Mouse (Mus musculus) intestine, embryonic 15.5 days (tissue): ENCODE data around the gene Pla2g15. TPM values are rescaled to one million over a fixed set of nuclear protein-coding genes. Genes with fewer than 3 reads are reported as not detected.

ENCODE experiments used
- ATAC-seq: fragments of 200-750 bp; cut with Nextera tagmentation; 2 replicates; pipeline ENCODE4 v1.8.0; 2017; ENCODE audit warnings: moderate TSS enrichment, moderate library complexity
- H3K27ac ChIP-seq: fragments of 300-500 bp; sonication (generic); 2 replicates; pipeline ENCODE4 v1.5.1; 2015; ENCODE audit warnings: mild to moderate bottlenecking, inconsistent platforms
- H3K27me3 ChIP-seq: fragments of 300-500 bp; sonication (generic); replicated peaks from 2 replicates; pipeline ENCODE4 v1.6.1; 2015; ENCODE audit warnings: inconsistent platforms
- H3K36me3 ChIP-seq: fragments of 300-500 bp; sonication (generic); 2 replicates; pipeline ENCODE4 v1.6.1; 2015; ENCODE audit warnings: inconsistent platforms
- H3K4me1 ChIP-seq: fragments of 300-500 bp; sonication (generic); replicated peaks from 2 replicates; pipeline ENCODE4 v1.6.1; 2015; ENCODE audit warnings: inconsistent platforms
- H3K4me2 ChIP-seq: fragments of 300-500 bp; sonication (generic); replicated peaks from 2 replicates; pipeline ENCODE4 v1.6.1; 2015; ENCODE audit warnings: mild to moderate bottlenecking, inconsistent platforms
- H3K4me3 ChIP-seq: fragments of 300-500 bp; sonication (generic); replicated peaks from 2 replicates; pipeline ENCODE4 v1.5.1; 2015; ENCODE audit warnings: inconsistent platforms
- H3K9ac ChIP-seq: fragments of 300-500 bp; sonication (generic); 2 replicates; pipeline ENCODE4 v1.6.1; 2015; ENCODE audit warnings: inconsistent platforms
- H3K9me3 ChIP-seq: fragments of 300-500 bp; sonication (generic); 2 replicates; pipeline ENCODE4 v1.6.1; 2016; ENCODE audit warnings: inconsistent platforms
- WGBS: fragments of 180-500 bp; shearing (Covaris S2); methylation state at CpG from one replicate; pipeline ENCODE4 v1.1.7; 2015; 5-methylcytosine and 5-hydroxymethylcytosine counted together
- polyA plus RNA-seq: library from polyadenylated mRNA; unstranded; fragments of >200 nt; fragmentation: Nextera tagmentation; extraction: Ambion mirVana; gene quantifications from 2 replicates; pipeline ENCODE4 v1.2.1, GENCODE M21; 2015

Gene Pla2g15
- polyA plus RNA-seq, 1 experiment from 2014 or later: 10.2 TPM

GRCm38 (mm10) chr8:106151041-106151440 is 842 bp downstream of the Pla2g15 start:
- H3K36me3 ChIP-seq: no peaks in the 10 kb centered on the region
- no peak for ATAC-seq
- no peaks in the 10 kb centered on the region for H3K9me3 ChIP-seq
- H3K9ac ChIP-seq: no peak overlapping the region
- H3K4me3 ChIP-seq: peak overlapping the region; percentile 64
- no peaks in the 10 kb centered on the region for H3K27me3 ChIP-seq
- 71% methylated on average over 9 of the region's 9 CpGs for WGBS
- H3K27ac ChIP-seq: no peak overlapping the region
- peaks cover 6% of the 10 kb centered on the region; the same call in 1 of the 2 replicates for H3K4me1 ChIP-seq
- peak overlapping the region; percentile 72 for H3K4me2 ChIP-seq

DNA sequence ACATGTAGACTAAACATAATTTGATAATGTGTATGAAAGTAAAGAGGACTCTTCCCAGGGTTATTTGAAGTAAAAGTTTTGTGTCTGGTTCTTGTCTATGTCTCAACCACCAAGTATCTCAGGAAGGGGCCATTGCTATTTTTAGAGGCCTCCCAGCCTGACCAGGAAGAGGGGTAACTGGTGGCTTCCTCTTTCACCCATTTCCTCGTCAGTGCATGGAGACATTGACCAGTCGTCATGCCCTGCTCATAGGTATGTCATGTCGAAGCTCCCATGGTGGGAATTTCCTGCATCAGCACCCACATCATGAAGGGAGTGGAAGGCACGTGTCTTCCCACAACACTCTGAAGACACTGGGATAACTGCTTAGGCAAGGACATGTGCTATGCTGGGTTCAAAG is 2.7 kb downstream of the Pla2g15 start:
- Histone ChIP-seq H3K4me2 (no peak overlapping the region), H3K27me3 (no peaks in the 10 kb centered on the region), H3K4me3 (no peak overlapping the region), H3K36me3 (no peaks in the 10 kb centered on the region), H3K9me3 (no peaks in the 10 kb centered on the region), H3K27ac (no peak overlapping the region), H3K4me1 (peaks cover 6% of the 10 kb centered on the region; the same call in 1 of the 2 replicates), H3K9ac (no peak overlapping the region)
- 64% methylated on average over 4 of the region's 4 CpGs for WGBS
- ATAC-seq: no peak

GRCm38 (mm10) chr8:106157419-106157818 is 7.2 kb downstream of the Pla2g15 start:
- 65% methylated on average over 1 of the region's 1 CpGs for WGBS

DNA sequence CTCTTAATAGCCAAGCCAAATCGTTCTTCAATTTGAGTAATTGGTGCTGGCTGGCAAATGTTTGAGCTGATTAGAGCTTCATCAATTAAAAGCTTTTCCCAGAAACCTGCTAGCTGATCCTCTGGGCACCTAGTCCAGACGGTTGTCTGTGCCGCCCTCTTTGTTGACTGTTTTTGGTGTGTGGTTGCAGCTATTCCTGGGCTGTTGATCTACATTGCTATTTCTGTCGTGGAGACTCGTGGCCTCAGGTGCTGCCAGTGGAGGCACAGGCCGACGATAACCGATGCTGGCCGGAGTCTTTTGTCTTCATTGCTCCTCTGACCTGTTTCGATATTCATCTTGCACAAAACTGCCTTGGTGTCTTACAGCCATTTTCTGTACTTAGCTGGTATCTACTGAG is 8.2 kb downstream of the Pla2g15 start:
- Histone ChIP-seq H3K4me1 (no peaks in the 10 kb centered on the region), H3K36me3 (peaks cover 8% of the 10 kb centered on the region), H3K27ac (no peak overlapping the region), H3K4me3 (no peak overlapping the region), H3K9ac (no peak overlapping the region), H3K9me3 (no peaks in the 10 kb centered on the region), H3K27me3 (no peaks in the 10 kb centered on the region), H3K4me2 (no peak overlapping the region)
- WGBS: 93% methylated on average over 10 of the region's 10 CpGs
- no peak for ATAC-seq

More at GRCm38 (mm10) chr8:106157419-106157818, 7.2 kb downstream of the Pla2g15 start:
- ATAC-seq: no peak
- no peaks in the 10 kb centered on the region for H3K9me3 ChIP-seq
- H3K36me3 ChIP-seq: peaks cover 3% of the 10 kb centered on the region
- no peak overlapping the region for H3K27ac ChIP-seq
- H3K27me3 ChIP-seq: no peaks in the 10 kb centered on the region
- H3K4me3 ChIP-seq: no peak overlapping the region
- no peak overlapping the region for H3K4me2 ChIP-seq
- no peaks in the 10 kb centered on the region for H3K4me1 ChIP-seq
- H3K9ac ChIP-seq: no peak overlapping the region

DNA sequence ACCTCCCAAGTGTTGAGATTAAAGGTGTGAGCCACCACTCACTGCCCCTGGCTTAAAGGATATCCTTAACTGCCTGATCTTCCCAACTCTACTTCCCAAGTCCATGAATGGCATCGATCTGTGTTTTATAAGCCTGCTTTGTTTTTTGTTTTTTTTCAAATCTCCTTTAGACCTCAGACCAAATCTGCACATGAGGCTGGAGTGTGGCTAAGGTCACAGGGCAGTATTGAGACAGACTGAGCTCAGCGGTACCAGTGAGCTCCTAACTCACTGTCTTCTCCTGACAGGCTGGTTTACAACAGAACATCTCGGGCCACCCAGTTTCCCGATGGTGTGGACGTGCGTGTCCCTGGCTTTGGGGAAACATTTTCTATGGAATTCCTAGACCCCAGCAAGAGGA is 9.7 kb downstream of the Pla2g15 start:
- Histone ChIP-seq H3K36me3 (peaks cover 9% of the 10 kb centered on the region), H3K4me2 (no peak overlapping the region), H3K27ac (no peak overlapping the region), H3K4me3 (no peak overlapping the region), H3K27me3 (no peaks in the 10 kb centered on the region), H3K4me1 (no peaks in the 10 kb centered on the region), H3K9me3 (no peaks in the 10 kb centered on the region), H3K9ac (no peak overlapping the region)
- ATAC-seq: no peak
- 87% methylated on average over 6 of the region's 6 CpGs for WGBS

- WGBS: 90% methylated on average over 9 of the region's 9 CpGs
Measured at GRCm38 (mm10) chr8:106163251-106163650, 13.1 kb downstream of the Pla2g15 start.

GRCm38 (mm10) chr8:106165460-106165859 is 15.3 kb downstream of the Pla2g15 start:
- Histone ChIP-seq H3K27me3 (no peaks in the 10 kb centered on the region), H3K27ac (no peak overlapping the region), H3K4me2 (no peak overlapping the region), H3K36me3 (peaks cover 9% of the 10 kb centered on the region), H3K9me3 (no peaks in the 10 kb centered on the region), H3K4me1 (0 out of 2 replicates have a peak, but pooled peaks cover 4% of the 10 kb centered on the region), H3K4me3 (no peak overlapping the region), H3K9ac (no peak overlapping the region)
- 42% methylated on average over 4 of the region's 4 CpGs for WGBS
- ATAC-seq: no peak

More at GRCm38 (mm10) chr8:106163251-106163650, 13.1 kb downstream of the Pla2g15 start:
- H3K27ac ChIP-seq: no peak overlapping the region
- H3K9me3 ChIP-seq: no peaks in the 10 kb centered on the region
- H3K4me1 ChIP-seq: 0 out of 2 replicates have a peak, but pooled peaks cover 1% of the 10 kb centered on the region
- H3K27me3 ChIP-seq: no peaks in the 10 kb centered on the region
- ATAC-seq: no peak
- no peak overlapping the region for H3K4me3 ChIP-seq
- H3K9ac ChIP-seq: no peak overlapping the region
- peaks cover 9% of the 10 kb centered on the region for H3K36me3 ChIP-seq
- H3K4me2 ChIP-seq: no peak overlapping the region

DNA sequence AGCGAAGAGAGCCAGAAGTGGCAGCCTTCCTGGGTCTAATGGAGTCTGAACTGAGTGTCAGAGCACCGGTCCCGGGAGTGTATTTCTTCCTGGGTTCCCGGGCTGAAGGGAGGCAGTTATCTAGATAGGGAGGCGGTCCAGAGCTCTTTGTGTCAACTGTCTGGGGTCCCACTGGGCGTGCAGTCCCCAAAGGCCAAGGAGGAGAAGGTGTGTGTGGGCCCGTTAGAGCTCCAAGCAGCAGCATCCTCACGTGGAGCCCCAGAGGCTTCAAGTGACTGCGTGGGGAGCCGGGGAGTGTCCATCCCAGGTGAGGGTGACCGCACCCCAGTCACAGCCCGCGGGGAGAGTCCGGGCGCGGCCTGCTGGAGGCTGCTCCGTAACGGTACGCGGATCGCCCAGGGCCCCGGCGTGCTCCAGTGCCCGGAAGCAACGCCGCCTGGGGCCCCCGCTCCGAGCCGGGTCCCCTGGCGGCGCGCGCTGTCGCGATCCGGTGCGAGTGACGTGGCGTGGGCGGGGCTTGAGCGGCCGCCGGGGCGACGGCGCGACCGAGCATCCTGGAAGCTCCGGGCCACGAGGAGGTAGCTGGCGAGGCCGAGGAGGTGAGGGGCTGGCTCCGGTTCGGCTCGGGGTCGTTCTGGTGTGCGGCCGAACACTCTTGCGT is 18.3 kb downstream of the Pla2g15 start, which contains the start of gene Slc7a6:
Gene Slc7a6, plus strand, starts transcription at position 502 of the 661 bp plus-strand sequence.
- under 1% methylated on average over 52 of the region's 59 CpGs for WGBS
- H3K27ac ChIP-seq: peak within 1 kb of the TSS; percentile 86
- no peaks in the 10 kb centered on the region for H3K9me3 ChIP-seq
- H3K4me3 ChIP-seq: peak within 1 kb of the TSS; percentile 89
- H3K4me2 ChIP-seq: peak within 1 kb of the TSS; percentile 94
- no peaks in the 10 kb centered on the region for H3K36me3 ChIP-seq
- H3K4me1 ChIP-seq: 0 out of 2 replicates have a peak, but pooled peaks cover 4% of the 10 kb centered on the region
- peak within 1 kb of the TSS; percentile 83 for H3K9ac ChIP-seq
- H3K27me3 ChIP-seq: no peaks in the 10 kb centered on the region
- peak; percentile 93 for ATAC-seq

GRCm38 (mm10) chr8:106169017-106169933 is 19.1 kb downstream of the Pla2g15 start:
- no peaks in the 10 kb centered on the region for H3K9me3 ChIP-seq
- peak; percentile 68 for ATAC-seq
- H3K36me3 ChIP-seq: no peaks in the 10 kb centered on the region
- peak overlapping the region; percentile 89 for H3K4me3 ChIP-seq
- H3K9ac ChIP-seq: peak overlapping the region; percentile 83
- 0 out of 2 replicates have a peak, but pooled peaks cover 4% of the 10 kb centered on the region for H3K4me1 ChIP-seq
- H3K4me2 ChIP-seq: peak overlapping the region; percentile 94
- 1% methylated on average over 52 of the region's 54 CpGs for WGBS
- H3K27me3 ChIP-seq: no peaks in the 10 kb centered on the region
- peak overlapping the region; percentile 86 for H3K27ac ChIP-seq

DNA sequence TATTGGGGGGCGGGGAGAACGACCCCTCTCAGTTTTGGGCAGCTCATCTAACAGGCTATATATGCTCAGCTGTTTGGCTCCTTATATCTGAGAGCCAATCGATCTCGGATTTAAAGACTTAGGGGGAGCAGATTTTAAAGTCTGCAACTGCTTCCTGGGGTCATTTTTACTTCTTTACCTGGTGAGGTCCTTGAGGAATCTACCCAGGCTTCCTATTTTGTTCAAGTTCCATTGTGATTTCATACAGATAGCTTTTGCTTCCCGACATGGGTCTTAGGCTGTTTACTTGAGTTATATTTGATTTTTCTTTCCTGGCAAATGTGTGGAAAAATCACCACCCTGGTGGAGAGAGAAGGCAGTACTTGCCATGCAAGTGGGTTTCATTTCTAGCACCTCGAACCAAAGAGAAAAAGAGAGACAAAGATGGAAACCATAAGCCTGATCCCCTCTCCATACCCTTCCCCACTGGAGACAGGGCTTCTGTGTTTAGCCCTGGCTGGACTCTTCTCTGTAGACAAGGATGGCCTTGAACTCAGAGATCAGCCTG is 19.8 kb downstream of the Pla2g15 start:
- ATAC-seq: no peak
- H3K27ac ChIP-seq: no peak overlapping the region
- WGBS: 34% methylated on average over 6 of the region's 6 CpGs

DNA sequence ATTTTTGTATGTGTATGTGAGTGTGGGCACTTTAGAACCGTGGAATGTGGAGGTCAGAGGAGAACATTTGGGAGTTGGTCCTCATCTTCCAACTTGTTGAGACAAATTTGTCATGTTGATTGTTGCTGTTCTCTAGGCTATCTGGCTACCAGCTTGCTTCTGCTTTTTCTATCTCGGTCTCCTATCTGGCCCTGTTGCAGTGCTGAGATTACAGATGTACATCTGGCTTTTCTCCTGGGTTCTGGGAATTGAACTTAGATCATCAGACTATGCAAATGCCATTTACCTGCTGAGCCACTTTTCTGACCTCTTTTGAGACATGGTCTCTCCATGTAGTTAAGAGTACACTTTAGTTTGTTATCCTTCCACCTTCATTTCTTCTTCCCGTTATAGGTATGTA is 23.4 kb downstream of the Pla2g15 start:
- 91% methylated on average over 3 of the region's 3 CpGs for WGBS
- no peak for ATAC-seq
- no peak overlapping the region for H3K4me2 ChIP-seq
- H3K4me1 ChIP-seq: peaks cover 11% of the 10 kb centered on the region
- H3K27ac ChIP-seq: no peak overlapping the region
- H3K36me3 ChIP-seq: no peaks in the 10 kb centered on the region
- H3K27me3 ChIP-seq: no peaks in the 10 kb centered on the region
- H3K9ac ChIP-seq: no peak overlapping the region
- no peaks in the 10 kb centered on the region for H3K9me3 ChIP-seq
- H3K4me3 ChIP-seq: no peak overlapping the region

More for the DNA sequence above, 19.8 kb downstream of the Pla2g15 start:
- Histone ChIP-seq H3K27me3 (no peaks in the 10 kb centered on the region), H3K36me3 (no peaks in the 10 kb centered on the region), H3K9me3 (no peaks in the 10 kb centered on the region), H3K4me3 (peak overlapping the region; percentile 89), H3K9ac (no peak overlapping the region), H3K4me1 (0 out of 2 replicates have a peak, but pooled peaks cover 4% of the 10 kb centered on the region), H3K4me2 (peak overlapping the region; percentile 94)

DNA sequence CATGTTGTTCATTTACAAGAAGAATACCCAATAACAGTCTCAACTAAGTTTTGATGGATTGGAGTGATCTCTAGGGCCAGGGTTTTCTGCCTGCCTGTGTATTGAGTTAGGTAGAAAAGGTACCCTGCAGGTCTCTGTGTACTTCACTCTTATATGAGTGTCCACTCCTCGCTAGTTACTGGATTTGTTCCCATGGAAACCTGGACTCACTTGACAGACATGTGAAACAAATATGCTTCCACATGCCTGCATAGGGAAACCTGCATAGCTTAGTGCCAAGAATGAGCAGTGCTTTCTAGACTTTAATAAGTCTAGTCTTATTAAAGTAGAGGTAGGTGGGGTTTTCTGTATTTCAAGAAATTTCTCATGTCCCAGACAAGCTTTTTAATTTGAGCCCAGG is 26.7 kb downstream of the Pla2g15 start:
- Histone ChIP-seq H3K36me3 (no peaks in the 10 kb centered on the region), H3K4me1 (peaks cover 11% of the 10 kb centered on the region), H3K9me3 (no peaks in the 10 kb centered on the region), H3K27ac (no peak overlapping the region), H3K4me3 (no peak overlapping the region), H3K4me2 (no peak overlapping the region), H3K9ac (no peak overlapping the region), H3K27me3 (no peaks in the 10 kb centered on the region)
- WGBS: 27% methylated on average over 1 of the region's 1 CpGs
- ATAC-seq: no peak
